Comparison of ENCODE assay signal across 35 mouse cellular contexts in genomic region chr11:22805171-22805570, GRCm38 (mm10).
"Had no signal": no experiment of that assay in that cellular context is flagged by ENCODE, and none has a peak within 500 bp of the region (broad histone marks: within the 10 kb centered on the region; RNA-seq: fewer than 3 reads in every experiment).

No protein-coding gene starts in this region.

- H3K27me3 ChIP-seq: heart, embryonic 12.5 days; heart, embryonic 13.5 days; heart, embryonic 15.5 days; hindbrain, embryonic 12.5 days; hindbrain, embryonic 13.5 days; hindbrain, embryonic 15.5 days; intestine, embryonic 15.5 days; kidney, embryonic 15.5 days had no signal

- H3K4me1 ChIP-seq: hindbrain, embryonic 12.5 days; hindbrain, embryonic 13.5 days; hindbrain, embryonic 15.5 days had no signal

- H3K4me2 ChIP-seq: heart, embryonic 11.5 days; heart, embryonic 12.5 days; heart, embryonic 13.5 days; heart, embryonic 15.5 days; hindbrain, embryonic 12.5 days; hindbrain, embryonic 13.5 days; hindbrain, embryonic 14.5 days; hindbrain, embryonic 15.5 days; intestine, embryonic 15.5 days; kidney, embryonic 15.5 days had no signal

- ATAC-seq: hindbrain, embryonic 16.5 days; hindbrain, postnatal 0 days; inflammation-experienced regulatory T-cells, adult 6 months; intestine, embryonic 15.5 days; intestine, embryonic 16.5 days; intestine, postnatal 0 days had no signal

- DNase-seq: heart, postnatal 10 days; heart, postnatal 14 days; heart, postnatal 36 days; heart, postnatal 4 days; kidney, adult 11 months; kidney, adult 18-20 months; kidney, adult 2 months; kidney, adult 8-10 months; kidney, adult 9 months; kidney, postnatal 10 days; kidney, postnatal 14 days; kidney, postnatal 25 days; kidney, postnatal 36 days; kidney, postnatal 4 days; layer of hippocampus, adult 9-11 months; layer of hippocampus, postnatal 36 days had no signal

- H3K27ac ChIP-seq: heart, embryonic 10.5 days; heart, embryonic 13.5 days; heart, embryonic 15.5 days; hindbrain, embryonic 10.5 days; hindbrain, embryonic 12.5 days; hindbrain, embryonic 13.5 days; hindbrain, embryonic 14.5 days; hindbrain, embryonic 15.5 days; hindbrain, postnatal 0 days; intestine, embryonic 15.5 days; kidney, embryonic 15.5 days; kidney, postnatal 0 days; layer of hippocampus, adult 2 months had no signal

- H3K4me3 ChIP-seq: heart, embryonic 10.5 days; heart, embryonic 12.5 days; heart, embryonic 13.5 days; heart, embryonic 15.5 days; hindbrain, embryonic 10.5 days; hindbrain, embryonic 12.5 days; hindbrain, embryonic 13.5 days; hindbrain, embryonic 15.5 days; intestine, embryonic 15.5 days; kidney, embryonic 15.5 days; layer of hippocampus, adult 2 months had no signal

- H3K9ac ChIP-seq: heart, embryonic 12.5 days; heart, embryonic 13.5 days; heart, embryonic 15.5 days; hindbrain, embryonic 12.5 days; hindbrain, embryonic 13.5 days; hindbrain, embryonic 14.5 days; hindbrain, embryonic 15.5 days; intestine, embryonic 15.5 days; kidney, embryonic 15.5 days had no signal

- H3K36me3 ChIP-seq: heart, embryonic 10.5 days; heart, embryonic 12.5 days; heart, embryonic 13.5 days; heart, embryonic 15.5 days; hindbrain, embryonic 10.5 days; hindbrain, embryonic 12.5 days; hindbrain, embryonic 13.5 days; hindbrain, embryonic 15.5 days; intestine, embryonic 15.5 days; kidney, embryonic 15.5 days had no signal

- H3K9me3 ChIP-seq: heart, embryonic 10.5 days; heart, embryonic 12.5 days; heart, embryonic 15.5 days; hindbrain, embryonic 10.5 days; hindbrain, embryonic 12.5 days; hindbrain, embryonic 13.5 days; hindbrain, embryonic 15.5 days; intestine, embryonic 15.5 days; kidney, embryonic 15.5 days had no signal
